9 mouse cellular contexts compared by ENCODE assay signal in genomic region chr1:145138452-145139266, GRCm38 (mm10).
DNase-seq lines count a peak whose midpoint lies in the region; ATAC-seq lines count a peak whose summit lies in the region.
"Had no signal": no experiment of that assay in that cellular context is flagged by ENCODE, and none has a peak within 500 bp of the region (broad histone marks: within the 10 kb centered on the region; RNA-seq: fewer than 3 reads in every experiment).

No protein-coding gene starts in this region.

- DNase-seq in cerebellum, postnatal 14 days, result peak; percentile 4 to 16
- no peak for DNase-seq in cerebellum, postnatal 36 days
- peak; percentile 4 to 7 for DNase-seq in left cerebral cortex, postnatal 14 days (ENCODE audit: low spot score in 2 of 2)
- no peak for DNase-seq in left cerebral cortex, adult 9 months (ENCODE audit: low spot score in 2 of 2)
- DNase-seq in lung, postnatal 10 days, result peak; percentile 61
- no peak for DNase-seq in natural killer cell, adult 2 months (ENCODE audit: low spot score in 2 of 2)
- DNase-seq in thymus, adult 18-20 months, result no peak
- DNase-seq: B cell, adult 2 months had no signal

- ATAC-seq in common myeloid progenitor, adult 5-6 weeks (replicated peaks; ENCODE audit: low read depth, poor library complexity, severe bottlenecking), result peak; percentile 97

- intact Hi-C loops in left cerebral cortex, postnatal 14 days (cut with DNase I), result no loop called here

Comparison
In these comparisons a context has a peak if more than half of its experiments do, and no peak if none do; other contexts are left out.
1. DNase-seq: peak in cerebellum, postnatal 14 days (2 of 2), left cerebral cortex, postnatal 14 days (2 of 2) and lung, postnatal 10 days (single experiment); none in cerebellum, postnatal 36 days (0 of 2), left cerebral cortex, adult 9 months (0 of 2), natural killer cell, adult 2 months (0 of 2) and thymus, adult 18-20 months (0 of 2).